Mouse (Mus musculus): Measurements from ENCODE around the gene Jazf1.

DNA sequence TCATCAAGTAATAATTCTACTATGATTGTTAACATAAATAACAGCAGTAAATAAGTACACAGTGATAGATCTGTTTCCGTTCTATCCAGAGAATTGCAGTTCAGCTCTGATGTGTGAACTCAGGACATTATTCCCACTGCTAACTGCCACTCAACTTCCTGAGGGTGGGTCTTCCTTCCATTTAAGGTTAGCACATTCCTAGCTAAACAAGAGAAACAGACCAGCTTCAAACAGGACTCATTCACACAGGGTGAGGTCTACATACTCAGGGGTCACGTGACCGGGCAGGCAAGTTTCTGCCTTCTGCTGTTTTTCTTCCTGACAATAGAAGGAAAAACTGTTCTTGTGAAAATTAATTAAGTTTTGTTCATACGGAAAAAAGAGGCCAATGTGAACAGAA, 230.6 kb downstream of the Jazf1 start:
- TF ChIP-seq CTCF (conservative IDR thresholded peaks at IDR 0.05; ENCODE audit: low read length) (no peak), POU5F1 (IDR thresholded peaks at IDR 0.05; ENCODE audit: borderline replicate concordance, low read length) (no peak)
